In the genomic region with DNA sequence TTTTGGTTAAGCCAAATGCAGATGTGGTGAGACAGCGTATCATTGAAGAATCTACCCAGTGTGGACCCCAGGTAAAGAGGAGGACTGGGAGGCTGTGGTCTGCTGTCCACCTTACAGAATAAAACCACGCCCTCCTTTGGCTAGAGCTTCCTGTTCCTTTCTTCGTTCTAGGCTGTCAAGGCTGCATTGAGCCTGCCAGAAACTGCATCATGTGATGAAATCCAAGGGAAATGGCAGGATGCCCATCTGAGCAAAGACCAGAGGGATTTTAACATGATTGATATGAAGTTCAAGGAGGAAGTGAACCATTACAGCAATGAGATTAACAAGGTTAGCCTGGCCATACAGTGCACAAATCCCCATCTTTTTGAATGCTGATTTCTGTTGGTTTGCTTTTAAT, we compare ENCODE assay signal across 9 mouse cellular contexts. TPM values are rescaled to one million over a fixed set of nuclear protein-coding genes. Genes with fewer than 3 reads are reported as not detected.
A peak's percentile ranks its signal among the peaks of the same experiment; 100 is the strongest.
DNase-seq lines count a peak whose midpoint lies in the region; ATAC-seq and TF ChIP-seq lines count a peak whose summit lies in the region.
"Had no signal": no experiment of that assay in that cellular context is flagged by ENCODE, and none has a peak within 500 bp of the region (broad histone marks: within the 10 kb centered on the region; RNA-seq: fewer than 3 reads in every experiment).

No protein-coding gene starts in this region.

- WGBS in heart, postnatal 0 days: 62% methylated on average over 3 of the region's 3 CpGs

- H3K27me3 ChIP-seq in heart, postnatal 0 days (ENCODE audit: control insufficient read depth, insufficient read depth, low read length): no peaks in the 10 kb centered on the region

- no peak overlapping the region for H3K4me2 ChIP-seq in heart, postnatal 0 days (ENCODE audit: low read depth, low read length)

- H3K9ac ChIP-seq in heart, postnatal 0 days (replicated peaks; ENCODE audit: low read depth, low read length): no peak overlapping the region

- H3K36me3 ChIP-seq in heart, postnatal 0 days (replicated peaks; ENCODE audit: control insufficient read depth, insufficient read depth, low read length): peaks cover 61% of the 10 kb centered on the region

- no peak overlapping the region for H3K4me3 ChIP-seq in heart, postnatal 0 days (ENCODE audit: low read depth, low read length)
- H3K4me3 ChIP-seq in layer of hippocampus, adult 2 months: no peak overlapping the region
- H3K4me3 ChIP-seq: left cerebral cortex, adult 2 months had no signal

- H3K27ac ChIP-seq in heart, postnatal 0 days (ENCODE audit: low read depth): peak overlapping the region; percentile 64
- no peak overlapping the region for H3K27ac ChIP-seq in layer of hippocampus, adult 2 months
- H3K27ac ChIP-seq: left cerebral cortex, adult 2 months had no signal

- no peaks in the 10 kb centered on the region; the same call in 1 of the 2 replicates for H3K9me3 ChIP-seq in heart, postnatal 0 days (replicated peaks; ENCODE audit: control insufficient read depth, low read length)

- no peak for TF ChIP-seq CTCF in heart, postnatal 0 days (IDR thresholded peaks at IDR 0.05; ENCODE audit: low read depth)
- TF ChIP-seq CTCF in layer of hippocampus, adult 2 months (conservative IDR thresholded peaks at IDR 0.05): no peak

- peak; percentile 19 for DNase-seq in layer of hippocampus, adult 9-11 months
- no peak for DNase-seq in layer of hippocampus, adult 9-10 months (ENCODE audit: low spot score)
- DNase-seq in adrenal gland, adult 8-10 months: peak; percentile 93
- no peak for DNase-seq in heart, postnatal 0 days (ENCODE audit: low spot score)
- peak; percentile 61 to 66 for DNase-seq in lung, postnatal 4 days
- DNase-seq in cerebellum, adult 18-20 months: no peak
- no peak for DNase-seq in left cerebral cortex, adult 9 months (ENCODE audit: low spot score in 2 of 2)
- DNase-seq in layer of hippocampus, adult 2 months (ENCODE audit: low spot score in 2 of 2): no peak

- TF ChIP-seq EP300 in heart, postnatal 0 days (IDR thresholded peaks at IDR 0.05; ENCODE audit: low read depth): no peak

- H3K4me1 ChIP-seq in heart, postnatal 0 days (ENCODE audit: control insufficient read depth, insufficient read depth): peaks cover 14% of the 10 kb centered on the region

- ATAC-seq in heart, postnatal 0 days (ENCODE audit: insufficient read depth, low read depth): no peak

RNA-seq across cellular contexts. Expression of a gene that starts 41.7 kb away (rescaled TPM):
- 100 to 1,000 TPM in 1 of 4 experiments, 10 to 100 TPM in 3; 66.4 to 108 (median 85.9) TPM for total RNA-seq in adrenal gland, adult 8-10 months (2022)
- 26.2 and 32.0 TPM in 2 replicates for total RNA-seq in heart, postnatal 0 days (2014; rRNA removed; ENCODE audit: low replicate concordance)
- 15.3 and 17.8 TPM in 2 replicates for polyA plus RNA-seq in heart, postnatal 0 days (2015; fragmentation: Nextera tagmentation; extraction: Ambion mirVana)
- total RNA-seq in layer of hippocampus, adult 2 months (2021): 10 to 100 TPM; 33.7 to 35.4 TPM

RNA-seq across cellular contexts. Expression of a gene that starts 42.0 kb away (rescaled TPM):
- total RNA-seq in adrenal gland, adult 8-10 months (2022): 100 to 1,000 TPM in 2 of 4 experiments, 10 to 100 TPM in 2; 90.8 to 118 (median 104) TPM
- total RNA-seq in heart, postnatal 0 days (2014; rRNA removed; ENCODE audit: low replicate concordance): 70.0 and 95.6 TPM in 2 replicates
- polyA plus RNA-seq in heart, postnatal 0 days (2015; fragmentation: Nextera tagmentation; extraction: Ambion mirVana): 78.4 and 84.8 TPM in 2 replicates
- total RNA-seq in layer of hippocampus, adult 2 months (2021): 10 to 100 TPM; 71.0 to 74.8 TPM

Comparison
In these comparisons a context has a peak if more than half of its experiments do, and no peak if none do; other contexts are left out.
1. DNase-seq: peak in layer of hippocampus, adult 9-11 months (single experiment), adrenal gland, adult 8-10 months (single experiment) and lung, postnatal 4 days (2 of 2); none in layer of hippocampus, adult 9-10 months (single experiment), heart, postnatal 0 days (single experiment), cerebellum, adult 18-20 months (0 of 2), left cerebral cortex, adult 9 months (0 of 2) and layer of hippocampus, adult 2 months (0 of 2).